Mouse (Mus musculus): ENCODE results near the gene Slco1a5. TPM values are rescaled to one million over a fixed set of nuclear protein-coding genes. Genes with fewer than 3 reads are reported as not detected.

Slco1a5 gene
- total and polyA plus RNA-seq, 3 experiments: not detected

- TF ChIP-seq TCF12 (IDR thresholded peaks at IDR 0.05; ENCODE audit: low read depth, low read length): 0 out of 2 replicates have a peak, but pooled peaks have one; percentile 49
- peak; percentile 87; the same call in 1 of the 2 replicates for TF ChIP-seq KAT2A (IDR thresholded peaks at IDR 0.05; ENCODE audit: insufficient replicate concordance, low read length)
- TF ChIP-seq MAX (IDR thresholded peaks at IDR 0.05; ENCODE audit: low read length): peak; percentile 98
- no peak; the same call in 1 of the 2 replicates for TF ChIP-seq GABPA (IDR thresholded peaks at IDR 0.05; ENCODE audit: insufficient replicate concordance, low read depth, low read length)
- no peak for TF ChIP-seq TBP (conservative IDR thresholded peaks at IDR 0.05; ENCODE audit: low read depth, low read length)
- TF ChIP-seq HCFC1 (IDR thresholded peaks at IDR 0.05; ENCODE audit: low read depth, low read length): peak; percentile 93
- TF ChIP-seq CHD2 (IDR thresholded peaks at IDR 0.05; ENCODE audit: low read length): peak; percentile 47; the same call in 1 of the 2 replicates
- no peak for TF ChIP-seq SMC3 (IDR thresholded peaks at IDR 0.05; ENCODE audit: low read depth, low read length)
- TF ChIP-seq BHLHE40 (IDR thresholded peaks at IDR 0.05; ENCODE audit: low read depth, low read length): peak; percentile 76
- no peak for TF ChIP-seq JUND (conservative IDR thresholded peaks at IDR 0.05; ENCODE audit: low read depth, low read length)
- TF ChIP-seq E2F4 (IDR thresholded peaks at IDR 0.05; ENCODE audit: insufficient replicate concordance, low read depth, low read length): peak; percentile 72; the same call in 1 of the 2 replicates
- no peak for TF ChIP-seq ZC3H11A (IDR thresholded peaks at IDR 0.05; ENCODE audit: low read depth, low read length)
- TF ChIP-seq PAX5 (IDR thresholded peaks at IDR 0.05; ENCODE audit: low read length): no peak
- TF ChIP-seq ZNF384 (IDR thresholded peaks at IDR 0.05; ENCODE audit: low read depth, low read length): no peak
- peak; percentile 99 for TF ChIP-seq SIN3A (IDR thresholded peaks at IDR 0.05; ENCODE audit: low read length)
- peak; percentile 43; the same call in 1 of the 2 replicates for TF ChIP-seq ETS1 (conservative IDR thresholded peaks at IDR 0.05; ENCODE audit: low read depth, low read length)
- TF ChIP-seq UBTF (IDR thresholded peaks at IDR 0.05; ENCODE audit: low read depth, low read length): no peak
- 0 out of 2 replicates have a peak, but pooled peaks have one; percentile 36 for TF ChIP-seq POLR2AphosphoS2 (IDR thresholded peaks at IDR 0.05; ENCODE audit: low read depth, low read length)
- TF ChIP-seq CTCF (conservative IDR thresholded peaks at IDR 0.05 in 1 of 2, IDR thresholded peaks at IDR 0.05 in 1 of 2; ENCODE audit: low read depth in 2 of 2, low read length in 2 of 2): no peak
- TF ChIP-seq RAD21 (IDR thresholded peaks at IDR 0.05; ENCODE audit: low read depth, low read length): no peak
- TF ChIP-seq IRF4 (IDR thresholded peaks at IDR 0.05; ENCODE audit: low read depth, low read length): peak; percentile 60; the same call in 1 of the 2 replicates
- peak; percentile 68 for TF ChIP-seq USF1 (IDR thresholded peaks at IDR 0.05; ENCODE audit: low read depth, low read length)
- peak; percentile 61; the same call in 1 of the 2 replicates for TF ChIP-seq NELFE (IDR thresholded peaks at IDR 0.05; ENCODE audit: low read depth, low read length)
- no peak for TF ChIP-seq MAFK (IDR thresholded peaks at IDR 0.05; ENCODE audit: insufficient replicate concordance, low read length)
- TF ChIP-seq POLR2A (IDR thresholded peaks at IDR 0.05; ENCODE audit: low read depth, low read length): peak; percentile 73
- peak; percentile 20; the same call in 1 of the 2 replicates for TF ChIP-seq JUN (IDR thresholded peaks at IDR 0.05; ENCODE audit: insufficient read depth, low read depth, low read length)
- TF ChIP-seq MYC (IDR thresholded peaks at IDR 0.05; ENCODE audit: low read depth, low read length): peak; percentile 96
- TF ChIP-seq CHD1 (IDR thresholded peaks at IDR 0.05; ENCODE audit: low read depth, low read length): no peak
- peak; percentile 79 for TF ChIP-seq MEF2A (IDR thresholded peaks at IDR 0.05; ENCODE audit: borderline replicate concordance, low read depth, low read length)
- peak; percentile 100 for TF ChIP-seq MXI1 (IDR thresholded peaks at IDR 0.05; ENCODE audit: low read depth, low read length)
- TF ChIP-seq MAZ (IDR thresholded peaks at IDR 0.05; ENCODE audit: low read depth, low read length): no peak; the same call in 1 of the 2 replicates
- TF ChIP-seq NRF1 (IDR thresholded peaks at IDR 0.05; ENCODE audit: low read depth, low read length): peak; percentile 82
- no peak for TF ChIP-seq EP300 (IDR thresholded peaks at IDR 0.05; ENCODE audit: low read length)
- TF ChIP-seq RCOR1 (conservative IDR thresholded peaks at IDR 0.05; ENCODE audit: low read depth, low read length): no peak
- peak; percentile 99 for TF ChIP-seq ELF1 (IDR thresholded peaks at IDR 0.05; ENCODE audit: low read depth, low read length)
- peak; percentile 54; the same call in 1 of the 2 replicates for TF ChIP-seq USF2 (conservative IDR thresholded peaks at IDR 0.05; ENCODE audit: low read depth, low read length)
- no peak for TF ChIP-seq ZMIZ1 (IDR thresholded peaks at IDR 0.05; ENCODE audit: low read depth, low read length)
- no peak for TF ChIP-seq ZKSCAN1 (IDR thresholded peaks at IDR 0.05; ENCODE audit: borderline replicate concordance, low read depth, low read length)
- Histone ChIP-seq H3K4me1 (ENCODE audit: control insufficient read depth in 1 of 2, insufficient read depth in 2 of 2) (peaks cover 4 to 17% of the 10 kb centered on the region in 2 experiments), H3K9ac (ENCODE audit: insufficient read depth, low read depth) (peak within 1 kb of the TSS; percentile 62), H3K36me3 (replicated peaks in 1 of 2; ENCODE audit: control insufficient read depth in 1 of 2, insufficient read depth in 1 of 2, low read length in 1 of 2) (peaks cover 14 to 29% of the 10 kb centered on the region in 2 experiments), H3K9me3 (replicated peaks; ENCODE audit: low read length) (no peaks in the 10 kb centered on the region), H3K27ac (ENCODE audit: insufficient read depth, low read depth) (peak within 1 kb of the TSS; percentile 74), H3K27me3 (replicated peaks) (no peaks in the 10 kb centered on the region), H3K4me2 (ENCODE audit: insufficient read depth, low read depth, poor library complexity, severe bottlenecking) (peak within 1 kb of the TSS; percentile 97), H3K4me3 (replicated peaks in 1 of 3; ENCODE audit: low read depth in 2 of 3, low read length in 2 of 3, poor library complexity in 1 of 3) (peak within 1 kb of the TSS; percentile 71 to 81 (median 73)), H3K79me2 (replicated peaks; ENCODE audit: control insufficient read depth, extremely low read depth, insufficient read depth, poor library complexity, severe bottlenecking) (no peaks in the 10 kb centered on the region)
- dilution Hi-C loops (cut with MboI; ENCODE audit: extremely low pct_ligation_motif_present, extremely low pct_unique_long_range_greater_than_20kb, low sequenced_read_pairs) (no loop called here), in situ Hi-C loops (cut with MboI; ENCODE audit: low pct_ligation_motif_present, low pct_unique_long_range_greater_than_20kb, low sequenced_read_pairs) (loop anchor here (25.0 kb wide), 1 partner anchor 167 kb away; the partner anchor contains the start of gene Ldhb)
- peak; percentile 96 for DNase-seq (ENCODE audit: extremely low read depth)
Measured at GRCm38 (mm10) chr6:142345440-142346038, 22.8 kb upstream of the Slco1a5 start, which contains the start of gene Pyroxd1. Gene Pyroxd1 (plus strand): TSS chr6:142345654.

Data from CH12.LX (cell line).